Mouse (Mus musculus): ENCODE data around the gene Thsd7a.

Thsd7a gene

GRCm38 (mm10) chr6:12748787-12749530 is at the start of gene Thsd7a:
TSS of gene Thsd7a (minus strand) at chr6:12749410.
- DNase-seq = peak; percentile 60 to 63

GRCm38 (mm10) chr6:12787129-12787528 is 37.9 kb upstream of the Thsd7a start:
- no peak for DNase-seq

GRCm38 (mm10) chr6:12786378-12786982 is 37.3 kb upstream of the Thsd7a start:
- DNase-seq = no peak

GRCm38 (mm10) chr6:12784918-12785618 is 35.9 kb upstream of the Thsd7a start:
- DNase-seq = no peak

GRCm38 (mm10) chr6:12772799-12773198 is 23.6 kb upstream of the Thsd7a start:
- DNase-seq = no peak

- no peak for DNase-seq
Measured at GRCm38 (mm10) chr6:12765191-12765590, 16.0 kb upstream of the Thsd7a start.

GRCm38 (mm10) chr6:12764606-12765005 is 15.4 kb upstream of the Thsd7a start:
- DNase-seq = no peak

- no peak for DNase-seq
Measured at GRCm38 (mm10) chr6:12763816-12764215, 14.6 kb upstream of the Thsd7a start.

- DNase-seq = no peak
Measured at GRCm38 (mm10) chr6:12759328-12760193, 10.4 kb upstream of the Thsd7a start.

GRCm38 (mm10) chr6:12752297-12752696 is 3.1 kb upstream of the Thsd7a start:
- DNase-seq = no peak

- no peak for DNase-seq
Measured at GRCm38 (mm10) chr6:12750441-12750840, 1.2 kb upstream of the Thsd7a start.

GRCm38 (mm10) chr6:12749531-12750210 is 461 bp upstream of the Thsd7a start:
- DNase-seq = no peak

GRCm38 (mm10) chr6:12748454-12748786 is 790 bp downstream of the Thsd7a start:
- no peak for DNase-seq

- peak; percentile 21 to 39 for DNase-seq
Measured at GRCm38 (mm10) chr6:12747856-12748450, 1.3 kb downstream of the Thsd7a start.

GRCm38 (mm10) chr6:12742791-12743190 is 6.4 kb downstream of the Thsd7a start:
- DNase-seq = no peak

- DNase-seq = no peak
Measured at GRCm38 (mm10) chr6:12733924-12734323, 15.3 kb downstream of the Thsd7a start.

- DNase-seq = no peak
Measured at GRCm38 (mm10) chr6:12716071-12716470, 33.1 kb downstream of the Thsd7a start.

- no peak for DNase-seq
Measured at GRCm38 (mm10) chr6:12712581-12712980, 36.6 kb downstream of the Thsd7a start.

- DNase-seq = no peak
Measured at GRCm38 (mm10) chr6:12702925-12703324, 46.3 kb downstream of the Thsd7a start.

GRCm38 (mm10) chr6:12699089-12699488 is 50.1 kb downstream of the Thsd7a start:
- DNase-seq = no peak

- no peak for DNase-seq
Measured at GRCm38 (mm10) chr6:12693689-12694088, 55.5 kb downstream of the Thsd7a start.

- no peak for DNase-seq
Measured at GRCm38 (mm10) chr6:12693239-12693638, 56.0 kb downstream of the Thsd7a start.

All from cerebellum, postnatal 14 days (tissue).